Mouse (Mus musculus): ENCODE data around the gene Fgfr1op2. TPM values are rescaled to one million over a fixed set of nuclear protein-coding genes. Genes with fewer than 3 reads are reported as not detected.

Gene Fgfr1op2
- polyA plus RNA-seq, 1 experiment from 2014 or later, result 146 TPM

DNA sequence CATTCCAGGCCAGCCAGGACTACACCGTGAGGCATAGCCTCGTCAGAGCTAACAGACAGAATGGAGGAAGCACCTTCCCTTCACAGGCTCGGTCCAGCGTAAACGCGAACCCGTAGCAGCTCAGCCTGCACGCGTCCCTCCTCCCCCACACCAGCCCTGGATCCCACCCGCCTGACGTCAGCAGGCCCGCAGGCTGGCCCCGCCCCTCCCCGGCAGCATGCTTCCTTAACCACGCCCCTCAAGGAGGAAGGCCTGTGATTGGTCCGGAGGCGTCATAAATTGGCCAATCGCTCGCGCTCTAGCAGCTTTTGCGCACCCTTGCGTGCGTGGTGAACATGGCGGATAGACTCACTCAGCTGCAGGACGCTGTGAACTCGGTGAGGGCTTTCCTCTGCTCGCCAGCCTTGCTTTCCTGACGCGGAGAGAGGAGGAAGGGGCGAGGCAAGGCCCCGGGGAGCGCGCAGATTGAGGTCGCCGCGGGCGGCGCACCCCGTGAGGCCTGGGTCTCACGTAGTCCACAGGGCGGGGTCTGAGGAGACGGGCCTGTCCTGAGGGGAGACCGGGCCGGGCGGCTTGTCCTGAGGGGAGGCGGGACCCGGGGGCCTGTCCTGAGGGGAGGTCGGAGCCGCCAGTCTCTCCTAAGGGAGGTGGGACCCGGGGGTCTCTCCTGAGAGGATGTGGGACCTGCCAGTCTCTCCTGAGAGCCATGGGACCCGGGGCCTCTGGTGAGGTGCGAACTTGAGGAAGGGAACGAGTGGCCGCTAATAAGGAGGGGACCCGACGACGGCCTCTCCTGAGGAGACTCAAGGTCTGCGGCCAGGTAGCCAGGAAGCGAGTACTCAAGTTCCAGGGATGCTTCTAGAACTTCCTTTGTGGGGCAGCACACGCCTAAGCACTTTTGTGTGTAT is 65.5 kb downstream of the Fgfr1op2 start, which contains the start of the genes Med21 and Tm7sf3:
Med21 (plus strand) TSS at position 272 of the 908 bp plus-strand sequence.
Tm7sf3 (minus strand) TSS at position 549 of the 908 bp plus-strand sequence.
- peaks cover 47% of the 10 kb centered on the region for H3K79me2 ChIP-seq (ENCODE audit: inconsistent target)
- H3K27ac ChIP-seq, result peak within 1 kb of the TSS; percentile 32
- no peaks in the 10 kb centered on the region for H3K36me3 ChIP-seq (ENCODE audit: inconsistent target)
- peak within 1 kb of the TSS; percentile 81 for H3K4me3 ChIP-seq (ENCODE audit: inconsistent target)
- 2% methylated on average over 56 of the region's 60 CpGs for WGBS (ENCODE audit: missing documents)

DNA sequence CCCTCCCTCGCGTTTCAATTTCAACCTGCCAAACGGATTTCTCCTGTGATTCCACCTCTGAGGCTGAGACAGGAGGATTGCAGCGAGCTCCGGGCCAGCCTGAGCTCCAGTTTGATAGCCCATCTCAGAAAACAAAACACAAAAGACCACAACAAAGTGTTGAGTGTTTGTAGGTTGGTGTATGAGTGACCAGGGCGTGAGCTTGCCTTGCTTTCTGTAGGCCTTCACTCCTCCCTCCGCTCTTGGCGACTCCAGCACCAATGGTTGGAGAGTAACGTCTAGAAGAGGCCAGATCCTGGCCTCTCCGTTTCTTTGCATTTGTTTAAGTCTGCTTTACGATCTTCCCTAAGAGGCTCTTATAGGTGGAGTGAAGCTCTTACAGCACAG is 66.2 kb downstream of the Fgfr1op2 start:
- Histone ChIP-seq H3K4me3 (ENCODE audit: inconsistent target) (peak overlapping the region; percentile 81), H3K27ac (peak overlapping the region; percentile 24; the same call in 1 of the 2 replicates), H3K79me2 (ENCODE audit: inconsistent target) (peaks cover 54% of the 10 kb centered on the region), H3K36me3 (ENCODE audit: inconsistent target) (no peaks in the 10 kb centered on the region)
- 25% methylated on average over 11 of the region's 11 CpGs for WGBS (ENCODE audit: missing documents)

Other genes starting within 250 kb of the Fgfr1op2 start
- gene Itpr2, start 75.0 kb upstream of the Fgfr1op2 start, polyA plus RNA-seq (2018), result 6.3 to 8.3 TPM (median 8.2 TPM) in 3 replicates
- 15.9 to 48.3 TPM (median 18.5 TPM) in 3 replicates for gene Ints13, start 632 bp downstream of the Fgfr1op2 start, polyA plus RNA-seq (2018)
- gene Med21, start 65.3 kb downstream of the Fgfr1op2 start, polyA plus RNA-seq (2018), result 25.7 to 41.0 TPM (median 35.8 TPM) in 3 replicates
- 11.7 to 20.2 TPM (median 17.7 TPM) in 3 replicates for gene Tm7sf3, start 65.6 kb downstream of the Fgfr1op2 start, polyA plus RNA-seq (2018)
- gene Stk38l, start 147.8 kb downstream of the Fgfr1op2 start, polyA plus RNA-seq (2018), result 2.7 to 4.0 TPM (median 3.3 TPM) in 3 replicates
- gene Arntl2, start 218.9 kb downstream of the Fgfr1op2 start, polyA plus RNA-seq (2018), result 0.07 to 0.25 TPM in 2 of 3 replicates, not detected in the other